Mouse (Mus musculus) adipocyte (in vitro differentiated cells): ENCODE data around the gene Pdlim1.
A peak's percentile ranks its signal among the peaks of the same experiment; 100 is the strongest.

Source experiments
- DNase-seq: peaks from one replicate; pipeline ENCODE4 v3.0.0-alpha.2; 2016; ENCODE audit warnings: low spot score

The Pdlim1 gene

DNA sequence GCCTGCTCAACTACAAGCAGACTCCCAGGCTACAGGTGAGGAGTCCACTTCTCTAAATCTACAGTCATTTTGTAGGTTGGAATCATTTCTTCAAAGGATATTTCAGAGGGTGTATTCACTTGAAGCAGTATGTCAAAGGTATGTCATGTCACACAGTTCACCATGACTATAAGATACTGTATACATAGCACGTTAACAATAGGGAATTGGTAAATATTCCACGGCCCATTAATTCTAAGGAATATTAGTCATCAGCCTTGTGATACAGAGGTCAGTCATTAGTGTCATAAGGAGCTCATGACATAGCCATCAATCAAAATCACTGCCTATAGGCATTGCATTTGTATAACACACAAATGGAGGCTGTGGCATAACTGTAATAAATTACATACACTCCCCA lies 13.1 kb upstream of the Pdlim1 start:
- DNase-seq, result no peak

DNA sequence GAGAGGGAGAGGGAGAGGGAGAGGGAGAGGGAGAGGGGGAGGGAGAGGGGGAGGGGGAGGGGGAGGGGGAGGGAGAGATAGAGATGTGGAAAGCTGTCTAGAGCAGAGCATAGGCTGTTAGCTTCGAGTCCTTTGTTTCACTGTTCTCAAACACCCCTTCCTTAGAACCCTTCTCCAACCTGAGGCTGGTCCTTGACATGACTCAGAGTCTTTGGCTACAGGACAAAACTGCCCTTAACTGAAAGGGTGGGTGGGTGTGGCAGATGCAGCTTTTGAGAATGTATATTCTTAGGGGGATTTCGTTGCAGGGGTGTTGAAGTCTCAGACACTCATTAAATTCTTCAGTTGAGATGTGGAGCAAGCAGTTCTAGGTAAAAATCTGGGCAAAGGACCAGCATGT lies 11.8 kb upstream of the Pdlim1 start:
- no peak for DNase-seq

DNA sequence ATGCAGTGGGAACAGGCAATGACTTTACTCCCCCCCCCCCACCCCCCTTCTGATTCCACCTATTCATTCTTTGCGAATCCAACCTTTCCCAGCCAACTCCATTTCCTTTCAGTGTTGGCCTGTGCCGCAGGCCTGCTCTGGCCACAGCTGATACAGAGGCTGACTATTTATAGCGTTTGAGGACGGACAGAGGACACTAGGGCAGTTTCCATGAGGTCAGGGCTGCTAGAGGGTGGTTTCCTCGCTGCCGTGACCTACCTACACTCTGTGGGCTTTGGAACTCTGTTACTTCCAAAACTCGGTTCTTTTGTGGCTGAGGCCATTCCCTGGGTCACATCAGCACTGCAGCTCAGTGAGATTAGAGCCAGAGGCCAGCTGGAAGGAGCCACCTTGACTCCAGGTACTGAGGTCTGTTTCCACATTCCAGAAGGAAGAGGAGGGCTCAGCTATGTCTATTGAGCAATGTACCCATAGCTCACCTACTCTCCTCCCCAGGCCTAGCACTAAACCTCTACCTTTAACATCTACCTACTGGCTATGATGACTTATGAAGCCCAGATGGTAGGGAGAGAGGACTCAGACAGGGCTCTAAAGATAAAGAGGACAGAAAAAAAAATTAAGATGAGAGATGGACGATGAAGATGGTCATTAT lies 6.9 kb upstream of the Pdlim1 start:
- DNase-seq, result no peak

DNA sequence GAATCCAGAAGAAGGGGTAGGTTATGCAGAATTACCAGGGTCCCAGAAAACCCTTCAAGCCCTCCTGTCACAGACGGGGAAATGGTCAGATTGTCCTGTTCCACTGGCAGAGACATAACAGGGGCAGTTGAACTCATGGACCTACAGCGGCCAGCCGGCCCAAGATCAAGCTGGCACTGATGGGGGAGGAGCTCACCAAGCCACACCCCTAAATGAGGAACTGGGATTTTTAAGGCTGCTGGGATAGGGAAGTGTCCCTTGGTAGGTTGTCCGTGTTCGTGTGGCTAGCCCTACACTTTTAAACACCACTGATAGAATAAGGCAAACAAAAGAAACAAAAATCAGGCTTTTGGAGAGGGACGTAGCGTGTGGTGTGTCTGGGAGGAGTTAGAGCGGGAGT lies 5.9 kb upstream of the Pdlim1 start:
- no peak for DNase-seq

DNA sequence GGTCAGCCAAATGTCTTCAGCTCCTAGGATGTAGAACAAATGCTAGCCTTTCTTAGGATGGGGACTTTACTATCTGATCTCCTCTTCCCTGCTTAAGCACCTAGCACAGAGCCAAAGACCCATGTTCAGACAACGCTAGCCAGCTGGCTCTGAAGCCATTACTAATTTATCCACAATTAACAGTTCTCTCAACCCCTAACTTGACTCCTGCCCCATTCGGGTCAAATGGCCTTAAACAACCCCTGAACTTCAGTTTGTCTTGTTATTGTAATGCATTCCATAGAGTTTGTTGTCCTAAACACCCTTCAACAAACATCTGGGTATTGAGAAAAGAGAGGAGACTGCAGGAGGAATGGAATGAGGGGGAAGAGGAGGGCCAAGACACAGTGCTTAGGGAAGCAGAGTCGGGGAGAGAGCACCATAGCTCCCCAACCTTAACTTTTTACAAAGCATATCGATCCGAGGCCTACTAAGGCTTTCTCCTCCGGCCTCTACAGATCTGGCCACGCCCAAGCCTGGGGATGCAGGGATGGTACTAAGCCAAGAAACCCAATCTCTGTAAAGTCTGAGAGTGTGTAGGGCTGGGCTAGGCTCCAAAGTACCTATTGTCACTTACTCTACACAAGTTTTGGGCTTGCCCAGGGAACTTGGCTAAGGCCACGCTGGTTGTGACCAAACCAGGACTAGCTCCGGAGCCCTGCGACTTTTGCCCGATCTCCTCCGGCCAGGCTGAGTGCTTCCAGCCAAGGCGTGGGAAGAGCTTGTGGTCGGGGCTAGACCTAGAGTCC lies 4.0 kb upstream of the Pdlim1 start:
- DNase-seq, result no peak

DNA sequence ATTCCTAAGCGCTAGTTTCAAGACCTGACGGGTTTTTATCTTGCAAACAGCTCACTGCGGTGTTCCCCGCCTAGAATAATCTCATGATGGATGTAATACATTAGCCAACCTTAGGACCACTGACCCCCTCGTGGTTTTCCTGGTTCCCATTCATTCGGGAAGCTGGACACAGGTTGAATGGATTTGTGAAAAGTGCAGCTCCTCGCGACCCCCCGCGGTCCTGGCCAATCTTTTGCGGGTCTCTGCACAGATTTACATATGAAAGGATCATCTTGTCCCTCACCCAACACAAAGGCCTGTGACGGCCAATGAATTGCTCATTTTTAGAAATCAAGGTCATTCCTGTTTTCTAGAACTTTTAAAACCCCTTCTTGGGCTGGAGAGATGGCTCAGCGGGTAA lies 1.0 kb upstream of the Pdlim1 start:
- no peak for DNase-seq

DNA sequence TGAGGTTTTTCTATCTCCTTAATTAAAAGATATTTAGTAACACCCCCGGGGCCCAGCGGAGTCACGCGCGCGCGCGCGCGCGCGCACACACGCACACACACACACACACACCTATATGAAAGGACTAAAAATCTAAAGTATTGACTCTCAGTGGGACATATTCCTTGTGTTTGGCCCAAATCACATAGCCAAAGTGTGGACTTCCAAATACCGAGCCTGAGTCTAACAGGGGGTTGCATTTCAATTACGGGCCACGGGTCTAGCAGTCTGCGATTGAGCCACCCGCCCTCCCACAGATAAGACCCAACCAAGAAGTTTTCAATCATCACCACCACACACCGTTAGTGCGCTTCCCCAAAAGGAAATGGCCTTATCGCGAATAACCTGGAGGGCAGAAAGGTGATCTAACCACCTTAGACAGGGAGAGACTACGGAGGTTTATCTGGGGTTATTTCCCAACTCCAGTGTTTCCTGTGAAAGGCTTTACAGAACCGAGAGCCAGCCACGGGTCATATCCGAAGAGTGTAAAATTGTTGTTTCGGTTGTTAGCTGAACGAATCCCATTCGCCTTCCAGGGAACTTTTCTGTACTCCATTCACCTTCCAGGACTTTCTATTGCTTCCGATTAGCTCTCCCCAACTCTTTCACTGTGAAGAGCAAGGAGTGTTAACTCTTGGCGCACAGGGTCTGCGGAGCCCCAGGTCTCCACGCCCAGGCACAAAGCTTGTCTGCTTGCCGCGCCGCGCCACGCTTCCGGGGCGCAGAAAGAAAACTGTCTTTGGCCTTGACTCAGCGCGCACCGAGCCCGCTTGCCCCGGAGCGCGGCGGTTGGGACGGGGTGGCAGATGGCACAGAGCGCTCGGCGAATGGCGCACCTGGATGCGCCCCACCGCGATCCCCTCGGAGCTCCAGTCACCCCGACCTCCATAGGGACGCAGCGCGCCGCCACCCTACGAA lies 1.0 kb downstream of the Pdlim1 start:
- peak; percentile 35 for DNase-seq

DNA sequence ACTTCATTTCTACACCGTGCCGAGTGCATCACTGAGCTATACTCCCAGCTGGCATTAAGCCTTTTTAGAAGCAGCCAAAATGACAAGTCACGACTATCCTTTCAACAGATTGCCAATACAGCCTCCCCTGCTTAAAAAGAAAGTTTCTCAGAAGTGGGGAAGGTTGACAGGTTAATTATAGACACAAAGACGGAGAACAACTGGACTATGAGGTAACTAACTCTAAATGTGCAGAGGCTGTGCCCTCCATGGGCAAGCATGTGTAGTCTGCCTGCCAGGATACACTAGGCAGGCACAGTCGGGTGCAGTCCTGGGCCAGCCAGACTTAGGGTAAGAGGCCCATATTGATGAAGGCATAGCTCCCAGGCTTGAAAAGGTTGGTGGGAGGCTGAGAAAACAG lies 2.1 kb downstream of the Pdlim1 start:
- DNase-seq, result no peak

DNA sequence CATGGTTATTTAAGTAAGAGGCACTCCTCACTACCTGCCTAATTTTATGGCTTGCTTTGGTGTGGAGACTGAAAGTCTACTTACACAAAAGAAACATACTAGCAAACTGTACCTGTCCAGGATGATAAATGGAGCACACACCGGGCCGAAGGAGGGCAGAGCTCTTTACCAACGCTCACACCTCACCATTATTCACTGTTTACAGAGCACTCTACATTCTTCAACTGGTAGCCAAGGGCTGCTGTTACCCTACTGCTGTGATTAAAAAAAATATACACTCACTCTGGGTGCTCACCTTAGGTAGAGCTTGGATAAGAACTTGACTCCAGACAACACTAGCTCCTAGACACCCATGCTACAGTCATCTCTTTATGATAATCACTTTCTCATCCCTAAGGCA lies 3.1 kb downstream of the Pdlim1 start:
- DNase-seq, result no peak

DNA sequence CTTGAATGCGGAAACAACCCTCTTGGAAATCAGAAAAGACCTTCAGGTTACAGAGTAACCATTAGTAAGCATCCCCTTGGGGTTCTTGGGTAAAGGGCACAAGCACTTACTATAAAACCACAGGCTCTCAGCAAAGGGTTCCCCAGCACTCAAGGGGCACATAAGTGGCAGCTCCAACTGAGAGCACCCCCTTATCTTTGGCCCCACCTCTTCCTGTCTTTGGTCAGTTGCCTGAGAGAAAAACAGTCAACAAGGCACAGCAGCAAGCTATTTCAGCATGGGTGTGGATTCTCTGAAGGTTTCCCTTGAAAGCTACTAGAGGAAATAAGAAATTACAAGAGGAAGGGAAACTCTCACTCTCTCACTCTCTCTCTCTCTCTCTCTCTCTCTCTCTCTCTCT lies 4.3 kb downstream of the Pdlim1 start:
- no peak for DNase-seq

DNA sequence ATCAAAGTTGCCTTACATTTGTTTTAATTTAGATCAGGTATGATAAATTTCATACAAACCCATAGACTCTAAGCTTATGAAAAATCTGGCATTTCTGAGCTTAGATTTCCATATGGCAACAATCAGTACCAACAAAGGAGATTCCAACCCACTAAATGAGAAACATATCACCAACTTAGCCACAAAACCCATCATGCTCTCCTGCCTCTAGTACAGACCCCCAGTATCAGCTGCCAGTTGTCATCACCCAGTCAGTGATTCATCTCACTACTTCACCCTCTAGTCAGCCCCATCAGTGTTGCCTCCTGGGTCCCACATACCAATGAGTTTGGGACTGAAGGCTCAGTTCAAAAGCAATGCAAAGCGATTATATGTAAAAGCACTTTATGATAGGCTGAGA lies 12.2 kb downstream of the Pdlim1 start:
- DNase-seq, result no peak

DNA sequence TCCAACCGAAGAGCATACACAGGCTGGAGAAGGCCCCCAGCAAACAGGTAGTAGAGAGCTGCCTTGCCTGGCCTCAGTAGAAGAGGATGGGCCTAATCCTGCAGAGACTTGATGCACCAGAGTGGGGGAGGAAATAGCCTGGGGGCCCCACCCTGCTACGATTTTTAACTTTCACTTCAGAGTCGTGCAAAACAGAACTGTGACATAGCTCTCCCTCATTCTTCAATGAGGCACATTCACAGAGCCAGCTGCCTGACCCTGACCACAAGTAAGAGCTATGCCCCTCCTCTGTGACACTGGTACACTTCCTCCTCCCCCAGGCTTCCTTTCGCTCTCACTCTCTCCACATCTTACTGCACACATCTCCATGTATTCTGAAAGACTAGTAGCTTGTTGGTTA lies 14.2 kb downstream of the Pdlim1 start:
- no peak for DNase-seq

DNA sequence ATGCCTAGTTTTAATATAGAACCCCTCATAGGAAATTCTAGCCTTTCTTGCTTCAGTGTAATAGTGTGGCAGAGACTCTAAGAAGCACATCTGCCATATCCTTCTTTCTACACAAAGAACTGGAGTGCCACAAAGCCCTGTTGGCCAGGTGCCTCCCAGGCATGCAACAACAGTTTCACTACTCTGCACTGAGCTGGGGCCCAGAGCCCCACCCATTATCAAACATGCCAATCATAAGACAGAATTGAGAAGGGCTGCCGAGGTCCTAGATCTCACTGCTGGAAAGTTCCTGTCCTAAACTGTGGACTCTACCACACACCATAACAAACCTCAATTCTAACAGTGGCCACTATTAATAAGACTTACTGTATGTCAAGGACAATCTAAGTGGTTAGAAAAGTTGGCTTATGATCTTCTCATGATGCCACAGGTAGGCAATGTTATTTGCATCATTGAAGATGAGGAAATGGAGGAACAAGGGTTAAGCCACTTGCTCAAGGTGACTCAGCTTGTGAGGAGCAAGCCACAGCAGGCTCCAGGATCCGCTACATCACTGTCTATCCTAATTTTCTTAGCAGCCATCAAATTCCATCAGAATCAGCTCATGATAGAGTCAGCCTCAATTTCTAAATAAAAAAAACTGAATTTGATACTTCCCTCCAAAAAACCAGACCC lies 15.1 kb downstream of the Pdlim1 start:
- DNase-seq, result no peak

DNA sequence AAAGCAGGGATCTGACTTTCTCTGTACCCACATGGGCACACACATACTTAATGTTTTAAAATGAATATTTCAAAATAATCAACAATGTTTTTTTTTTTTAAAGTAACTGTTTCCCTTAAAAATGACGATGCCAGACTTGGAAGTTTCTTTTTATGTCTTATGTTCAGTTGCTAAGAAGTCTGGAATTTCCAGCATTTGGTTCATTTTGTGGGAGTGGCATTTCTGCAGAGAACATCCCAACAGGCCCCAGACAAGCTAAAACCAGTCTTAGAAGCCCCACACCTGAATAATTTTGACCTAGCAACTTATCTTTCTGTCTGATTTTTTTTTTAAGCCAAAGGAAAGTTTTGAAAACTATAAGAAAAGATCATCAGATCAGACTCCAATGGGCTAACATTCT lies 16.1 kb downstream of the Pdlim1 start:
- no peak for DNase-seq

DNA sequence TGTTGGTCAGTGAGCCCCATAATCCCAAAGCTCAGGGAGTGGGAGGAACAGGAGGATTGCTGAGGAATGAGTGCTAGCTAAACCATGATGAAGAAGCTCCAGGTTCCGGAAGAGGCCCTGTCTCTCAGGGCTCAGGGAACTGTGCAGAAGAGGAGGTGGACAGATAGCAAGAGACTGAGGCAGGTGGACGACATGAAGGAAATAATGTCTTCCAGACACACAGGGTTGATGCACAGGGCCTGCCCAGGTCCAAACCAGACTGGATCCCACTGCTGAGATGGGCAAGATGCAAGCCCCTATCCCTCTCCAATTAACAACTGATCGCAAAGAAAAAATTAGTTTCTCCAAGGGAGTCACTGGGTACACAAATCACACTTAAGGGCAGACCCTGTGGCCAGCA lies 16.9 kb downstream of the Pdlim1 start:
- no peak for DNase-seq

DNA sequence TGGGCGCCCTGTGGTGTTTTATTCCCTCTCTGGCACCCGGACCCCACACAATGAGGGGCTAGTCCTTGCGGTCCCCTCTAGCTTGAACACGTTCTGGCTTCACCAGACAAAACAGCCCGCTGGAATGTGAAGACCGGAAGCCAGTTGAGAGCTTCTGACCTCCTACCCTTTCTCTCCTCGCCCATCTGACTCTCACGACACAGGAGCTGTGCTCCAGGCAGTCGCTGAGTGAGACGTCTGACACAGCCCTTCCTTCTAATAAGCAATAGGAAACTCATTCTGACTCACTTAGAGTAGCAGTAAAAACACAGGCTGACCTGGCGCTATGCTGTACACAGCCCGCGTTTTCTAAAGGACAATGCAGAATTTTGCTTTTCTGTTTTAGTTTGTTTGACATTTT lies 17.9 kb downstream of the Pdlim1 start:
- DNase-seq, result peak; percentile 59

DNA sequence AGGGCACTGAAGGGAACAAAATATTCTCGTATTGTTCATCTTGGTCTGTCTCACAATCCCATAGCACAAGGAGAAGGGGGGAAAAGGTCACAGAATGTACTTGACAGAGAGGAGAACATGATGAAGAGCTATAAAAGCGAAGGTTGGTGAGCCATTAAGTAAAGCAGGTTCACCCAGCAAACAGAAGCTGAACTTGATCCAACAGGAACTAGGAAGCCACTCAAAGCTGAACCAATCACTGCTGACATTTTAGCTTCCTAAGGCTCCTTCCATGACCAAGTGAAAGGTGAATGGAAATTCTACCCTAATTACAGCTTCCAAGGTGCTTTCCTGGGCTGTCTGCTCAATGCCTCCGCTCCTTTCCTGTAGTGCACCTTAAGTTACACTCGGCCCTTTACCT lies 20.5 kb downstream of the Pdlim1 start:
- DNase-seq, result no peak

DNA sequence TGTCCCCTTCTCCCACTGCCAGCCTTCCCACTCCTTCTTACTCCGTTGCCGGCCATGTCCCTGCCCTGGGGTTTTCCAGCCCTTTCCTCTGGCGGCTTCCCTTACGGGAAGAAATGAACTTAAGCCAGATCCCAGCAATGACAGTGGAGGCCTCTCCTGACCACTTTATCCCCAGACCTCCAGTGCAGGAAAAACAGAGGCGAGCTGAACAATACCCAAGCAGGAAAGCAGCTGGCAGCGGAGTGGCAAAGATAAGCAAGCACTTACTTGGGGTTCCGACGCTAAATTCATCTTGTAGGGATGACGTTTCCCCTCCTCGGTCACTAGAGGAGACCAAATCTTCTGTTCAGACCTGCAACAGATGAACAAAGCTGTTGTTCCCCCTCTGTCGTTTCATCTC lies 22.3 kb downstream of the Pdlim1 start:
- DNase-seq, result no peak

DNA sequence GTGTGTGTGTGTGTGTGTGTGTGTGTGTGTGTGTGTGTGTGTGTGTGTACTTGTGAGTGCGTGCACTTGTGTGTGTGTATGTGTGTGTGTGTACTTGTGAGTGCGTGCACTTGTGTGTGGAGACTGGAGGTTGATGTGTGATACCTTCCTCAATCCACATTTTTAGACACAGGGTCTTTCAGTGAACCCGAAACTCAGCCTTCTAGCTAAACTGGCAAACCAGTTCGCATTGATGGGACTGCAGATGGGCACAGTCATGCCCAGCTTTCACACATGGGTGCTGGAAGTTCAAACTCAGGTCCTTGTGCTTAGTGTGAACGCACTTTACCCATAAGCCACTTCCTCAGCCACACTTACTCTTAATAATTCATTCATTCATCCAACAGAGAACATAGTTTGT lies 23.2 kb downstream of the Pdlim1 start:
- no peak for DNase-seq

DNA sequence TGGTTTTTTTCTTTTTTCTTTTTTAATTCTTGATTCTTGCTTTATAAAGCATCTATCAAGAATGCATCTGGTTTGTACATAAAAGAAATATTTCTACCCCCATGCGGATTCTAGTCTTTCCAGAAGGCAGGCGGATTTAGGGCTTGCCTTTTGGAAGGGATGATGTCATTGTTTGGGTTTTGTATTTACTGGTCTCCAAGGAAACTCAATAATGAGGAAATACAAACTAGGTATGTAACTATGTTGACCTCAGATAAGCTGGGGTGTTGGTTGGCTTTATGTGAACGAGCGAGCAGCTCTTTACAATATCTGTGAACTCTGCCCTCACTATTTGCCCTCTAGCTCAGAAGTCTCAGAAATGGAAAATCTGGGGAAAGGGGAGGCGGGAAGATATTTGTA lies 24.4 kb downstream of the Pdlim1 start:
- no peak for DNase-seq

DNA sequence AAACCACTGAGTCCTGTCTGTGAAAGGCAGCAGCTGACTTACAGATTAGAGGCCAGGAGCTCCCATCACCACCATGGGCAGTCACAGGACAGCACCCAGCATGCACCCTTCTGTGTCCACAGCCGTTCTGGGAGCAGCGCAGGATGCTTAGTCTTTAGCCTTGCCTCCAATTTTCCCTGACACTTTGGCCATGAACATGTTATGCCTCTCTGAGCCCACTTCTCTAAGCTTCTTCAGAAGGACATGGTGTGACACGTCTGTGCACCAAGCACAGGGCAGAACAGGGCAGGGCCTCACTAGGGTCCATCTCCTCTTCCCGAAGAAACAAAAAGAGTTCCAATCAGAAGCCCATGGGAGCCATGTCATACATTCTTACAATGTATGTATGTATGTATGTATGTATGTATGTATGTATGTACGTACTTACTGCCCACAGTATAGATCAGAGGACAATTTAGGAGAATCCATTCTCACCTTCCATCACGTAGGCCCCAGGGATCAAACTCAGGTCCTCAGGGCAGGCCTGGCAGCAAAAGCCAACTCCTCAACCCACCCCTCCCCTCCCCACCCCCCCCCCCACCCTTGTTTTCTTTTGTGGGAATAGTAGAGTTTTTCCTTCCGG lies 24.9 kb downstream of the Pdlim1 start:
- no peak for DNase-seq
